Mouse (Mus musculus): ENCODE results near the gene Sgms1. TPM values are rescaled to one million over a fixed set of nuclear protein-coding genes. Genes with fewer than 3 reads are reported as not detected.
"Not testable (repeated sequence)": the region's sequence is repeated elsewhere in the genome, so short reads cannot be mapped to it uniquely, and the experiment has no call there.

The Sgms1 gene
- polyA plus RNA-seq, 1 experiment = 14.6 TPM

DNA sequence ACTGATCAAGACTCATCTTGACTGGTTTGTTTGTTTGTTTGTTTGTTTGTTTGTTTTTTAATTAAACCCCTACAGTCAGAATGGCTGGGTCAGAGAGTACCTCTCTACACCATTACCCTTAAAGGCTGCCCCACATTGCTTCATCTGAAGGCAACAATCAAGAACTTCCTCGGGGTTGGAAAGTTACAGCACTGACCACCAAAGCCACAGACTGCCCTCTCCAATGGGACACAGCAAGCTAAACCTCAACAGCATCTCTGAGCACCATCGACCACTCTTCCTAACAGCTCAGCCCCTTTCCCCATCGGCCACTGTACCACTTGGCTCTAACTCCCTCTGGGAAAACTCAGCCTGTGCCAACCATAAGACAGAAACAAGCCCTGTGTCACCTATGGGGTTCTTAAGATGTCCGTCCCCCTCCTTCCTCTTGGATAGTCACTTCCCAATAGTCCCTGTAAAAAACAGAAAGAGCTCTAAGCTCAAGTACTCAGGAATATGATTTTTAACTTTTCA, 14.0 kb downstream of the Sgms1 start:
- H3K4me3 ChIP-seq (ENCODE audit: insufficient read depth, low read depth, low read length) = no peak overlapping the region
- peaks cover 41% of the 10 kb centered on the region for H3K4me1 ChIP-seq (ENCODE audit: control insufficient read depth, insufficient read depth, insufficient read length, low read length)
- no peak overlapping the region for H3K27ac ChIP-seq (replicated peaks; ENCODE audit: low read depth, low read length)

DNA sequence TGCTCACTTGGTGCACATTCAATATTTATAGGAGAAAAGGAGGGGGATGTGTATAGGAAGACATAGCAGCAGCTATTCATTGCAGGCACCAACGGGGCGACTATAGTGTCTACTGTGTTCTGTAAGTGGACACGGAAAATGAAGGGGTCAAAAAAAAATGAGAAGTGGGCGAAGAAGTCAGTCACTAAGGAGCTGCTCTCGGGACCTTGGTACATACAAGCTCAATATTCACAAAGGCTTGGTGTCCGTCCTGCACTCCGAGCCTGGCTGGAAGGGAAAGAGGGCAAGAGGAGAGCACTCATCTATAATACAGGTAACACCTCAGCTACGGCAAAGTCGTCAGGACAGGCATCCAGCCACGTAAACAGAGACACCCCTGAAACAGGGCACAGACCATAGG, 14.8 kb downstream of the Sgms1 start:
- H3K4me1 ChIP-seq (ENCODE audit: control insufficient read depth, insufficient read depth, insufficient read length, low read length) = peaks cover 41% of the 10 kb centered on the region
- H3K4me3 ChIP-seq (ENCODE audit: insufficient read depth, low read depth, low read length) = no peak overlapping the region
- H3K27ac ChIP-seq (replicated peaks; ENCODE audit: low read depth, low read length) = 0 out of 2 replicates have a peak overlapping the region, but pooled peaks have one; percentile 2

DNA sequence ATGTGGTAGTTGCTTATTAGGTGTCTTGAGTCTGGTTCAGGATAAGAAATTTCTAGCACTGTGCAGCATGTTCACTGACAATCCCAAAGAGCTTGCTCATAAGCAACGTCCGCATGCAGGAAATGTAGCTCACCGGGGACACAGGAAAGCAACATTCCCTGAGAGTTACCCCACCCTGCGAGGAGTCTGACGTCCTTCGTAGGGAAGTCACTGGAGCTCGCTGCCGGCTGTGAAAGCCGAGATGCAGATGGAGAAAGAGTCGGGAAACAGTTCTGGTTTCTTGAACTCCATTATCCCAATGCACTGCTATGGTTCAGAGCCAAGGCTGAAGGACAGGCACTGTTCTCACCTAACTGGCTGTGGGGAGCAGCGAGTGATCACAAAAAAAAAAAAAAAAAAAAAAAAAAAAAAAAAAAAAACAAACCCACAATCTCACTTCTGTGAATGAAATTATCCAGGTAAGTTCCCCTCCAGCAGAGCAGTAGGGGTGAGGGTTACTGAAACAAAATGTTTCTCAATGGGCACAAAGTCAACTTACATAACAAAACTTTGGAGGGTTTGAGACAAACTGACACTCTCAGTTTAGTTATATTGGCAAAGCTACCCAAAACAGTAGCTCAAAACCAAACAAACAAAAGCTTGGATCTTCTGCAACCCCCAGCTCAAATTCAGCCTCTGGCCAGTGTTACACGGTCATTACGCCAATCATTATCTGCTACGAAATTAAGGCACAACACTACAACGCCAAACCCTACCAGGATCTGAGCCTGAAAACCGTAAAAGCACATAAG, 15.5 kb downstream of the Sgms1 start:
- peaks cover 34% of the 10 kb centered on the region for H3K4me1 ChIP-seq (ENCODE audit: control insufficient read depth, insufficient read depth, insufficient read length, low read length)
- no peak overlapping the region for H3K4me3 ChIP-seq (ENCODE audit: insufficient read depth, low read depth, low read length)
- peak overlapping the region; percentile 40 for H3K27ac ChIP-seq (replicated peaks; ENCODE audit: low read depth, low read length)

DNA sequence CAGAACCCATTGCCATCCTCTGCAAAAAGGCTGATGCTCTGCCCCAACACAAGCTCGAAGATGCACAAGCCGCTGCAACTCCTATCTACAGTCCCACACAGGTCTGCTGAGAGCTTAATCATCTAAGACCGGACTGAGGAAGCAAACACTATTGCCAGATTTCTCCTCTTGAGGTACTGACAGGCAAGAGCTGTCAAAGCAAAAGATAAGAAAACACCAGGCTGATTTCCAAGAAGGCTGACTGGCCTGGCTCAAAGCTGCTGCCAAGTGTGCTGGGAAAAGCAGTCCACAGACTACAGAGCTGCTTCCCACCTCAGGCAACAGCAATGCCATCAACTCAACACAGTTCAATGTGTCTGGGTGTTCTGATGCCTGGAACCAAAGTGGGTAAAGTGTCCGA, 17.1 kb downstream of the Sgms1 start:
- Histone ChIP-seq H3K4me3 (ENCODE audit: insufficient read depth, low read depth, low read length) (no peak overlapping the region), H3K27ac (replicated peaks; ENCODE audit: low read depth, low read length) (no peak overlapping the region), H3K4me1 (ENCODE audit: control insufficient read depth, insufficient read depth, insufficient read length, low read length) (peaks cover 21% of the 10 kb centered on the region)

DNA sequence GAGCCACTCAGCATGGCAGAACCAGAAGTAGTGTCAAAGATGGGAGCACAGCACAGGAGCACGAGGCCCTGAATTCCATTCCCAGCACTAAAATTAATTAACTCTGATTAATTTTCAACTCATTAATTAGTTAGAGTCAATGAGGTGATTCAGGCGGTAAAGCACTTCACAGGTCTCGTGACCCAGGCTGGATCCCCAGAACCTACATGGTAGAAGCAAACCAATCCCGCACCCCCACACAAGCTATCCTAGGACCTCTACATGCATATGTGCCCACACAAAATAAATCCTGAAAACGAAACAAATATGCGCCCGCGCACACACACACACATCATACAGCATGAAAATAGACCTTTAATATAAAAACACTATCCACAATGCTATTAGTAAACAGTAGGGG, 22.2 kb downstream of the Sgms1 start:
- Histone ChIP-seq H3K4me1 (ENCODE audit: control insufficient read depth, insufficient read depth, insufficient read length, low read length) (peaks cover 5% of the 10 kb centered on the region; the same call in 1 of the 2 replicates), H3K27ac (replicated peaks; ENCODE audit: low read depth, low read length) (no peak overlapping the region), H3K4me3 (ENCODE audit: insufficient read depth, low read depth, low read length) (no peak overlapping the region)

DNA sequence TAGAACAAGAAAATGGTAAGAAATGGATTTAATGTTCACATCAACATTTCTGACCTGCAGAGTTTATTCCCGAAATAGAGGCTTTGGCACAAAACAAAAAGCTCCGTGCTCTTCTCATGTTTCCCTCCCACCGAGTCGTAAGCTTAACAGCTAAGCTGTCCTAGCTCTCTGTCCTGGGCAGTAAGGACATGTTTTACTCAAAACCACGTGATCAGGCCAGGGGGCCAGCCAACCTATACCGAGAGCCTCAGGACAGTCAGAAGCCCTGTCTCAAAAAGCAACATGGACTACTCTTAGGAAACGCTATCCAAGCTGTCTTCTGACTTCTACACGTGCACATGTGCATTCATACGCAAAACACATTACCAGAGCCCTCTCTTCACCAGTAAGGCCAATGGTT, 23.1 kb downstream of the Sgms1 start:
- Histone ChIP-seq H3K4me3 (ENCODE audit: insufficient read depth, low read depth, low read length) (no peak overlapping the region), H3K4me1 (ENCODE audit: control insufficient read depth, insufficient read depth, insufficient read length, low read length) (peaks cover 4% of the 10 kb centered on the region; the same call in 1 of the 2 replicates), H3K27ac (replicated peaks; ENCODE audit: low read depth, low read length) (no peak overlapping the region)

DNA sequence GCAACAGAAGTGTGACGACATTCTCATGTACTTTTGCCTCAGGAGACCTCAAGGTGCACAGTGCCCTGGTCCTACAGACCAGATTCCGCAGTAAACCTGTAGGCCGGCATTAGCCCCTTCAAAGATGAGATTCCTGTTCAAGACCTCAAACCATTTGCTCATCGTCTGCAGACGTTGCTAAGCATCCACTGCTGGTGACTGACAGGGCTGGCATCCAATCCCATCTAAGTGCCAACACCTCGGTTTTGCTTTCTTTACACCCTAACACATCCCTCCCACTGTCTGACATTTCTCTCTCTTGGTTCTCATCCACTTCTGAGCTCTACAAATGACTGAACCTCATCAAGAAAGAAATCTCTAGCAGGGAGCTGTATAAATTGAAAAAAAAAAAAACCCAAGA, 24.4 kb downstream of the Sgms1 start:
- Histone ChIP-seq H3K4me3 (ENCODE audit: insufficient read depth, low read depth, low read length) (no peak overlapping the region), H3K4me1 (ENCODE audit: control insufficient read depth, insufficient read depth, insufficient read length, low read length) (peaks cover 4% of the 10 kb centered on the region; the same call in 1 of the 2 replicates), H3K27ac (replicated peaks; ENCODE audit: low read depth, low read length) (no peak overlapping the region)

DNA sequence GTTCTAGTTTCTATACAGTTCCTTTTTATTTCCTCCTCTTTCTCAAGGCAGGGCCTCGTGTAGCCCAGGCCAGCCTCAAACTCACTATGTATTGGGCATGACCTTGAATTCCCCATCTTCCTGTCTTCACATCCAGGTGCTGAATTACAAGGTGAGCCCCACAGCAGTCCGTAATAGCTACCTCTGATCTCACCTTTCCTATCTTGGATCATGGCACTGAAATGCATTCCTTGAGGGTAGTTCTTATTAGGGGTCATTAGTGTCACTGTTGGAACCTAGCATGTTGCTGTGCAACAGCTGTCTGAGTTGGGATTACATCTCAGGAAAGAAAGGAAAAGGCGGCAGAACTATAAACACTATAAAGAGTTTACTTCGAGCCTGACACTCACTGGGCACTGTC, 25.9 kb downstream of the Sgms1 start:
- H3K4me3 ChIP-seq (ENCODE audit: insufficient read depth, low read depth, low read length) = no peak overlapping the region
- peaks cover 4% of the 10 kb centered on the region for H3K4me1 ChIP-seq (ENCODE audit: control insufficient read depth, insufficient read depth, insufficient read length, low read length)
- no peak overlapping the region for H3K27ac ChIP-seq (replicated peaks; ENCODE audit: low read depth, low read length)

DNA sequence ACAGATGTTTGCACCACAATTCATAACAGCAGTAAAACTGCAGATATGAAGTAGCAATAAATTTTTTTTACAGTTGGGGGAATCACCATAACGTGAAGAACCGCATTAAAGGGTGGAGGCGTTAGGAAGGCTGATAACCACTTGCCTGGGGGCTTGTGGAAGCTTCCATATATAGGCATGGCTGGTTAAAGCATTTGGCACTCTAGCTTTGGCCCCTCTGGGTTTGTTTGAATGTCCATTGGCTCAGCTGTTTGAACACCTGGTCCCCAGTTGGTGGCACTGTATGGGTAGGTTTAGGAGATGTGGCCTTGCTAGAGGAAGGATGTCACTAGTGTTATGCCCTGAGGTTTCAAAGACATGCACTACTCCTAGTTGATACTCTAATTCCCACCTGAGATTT, 27.0 kb downstream of the Sgms1 start:
- H3K27ac ChIP-seq (replicated peaks; ENCODE audit: low read depth, low read length) = no peak overlapping the region
- H3K4me1 ChIP-seq (ENCODE audit: control insufficient read depth, insufficient read depth, insufficient read length, low read length) = peaks cover 4% of the 10 kb centered on the region
- no peak overlapping the region for H3K4me3 ChIP-seq (ENCODE audit: insufficient read depth, low read depth, low read length)

DNA sequence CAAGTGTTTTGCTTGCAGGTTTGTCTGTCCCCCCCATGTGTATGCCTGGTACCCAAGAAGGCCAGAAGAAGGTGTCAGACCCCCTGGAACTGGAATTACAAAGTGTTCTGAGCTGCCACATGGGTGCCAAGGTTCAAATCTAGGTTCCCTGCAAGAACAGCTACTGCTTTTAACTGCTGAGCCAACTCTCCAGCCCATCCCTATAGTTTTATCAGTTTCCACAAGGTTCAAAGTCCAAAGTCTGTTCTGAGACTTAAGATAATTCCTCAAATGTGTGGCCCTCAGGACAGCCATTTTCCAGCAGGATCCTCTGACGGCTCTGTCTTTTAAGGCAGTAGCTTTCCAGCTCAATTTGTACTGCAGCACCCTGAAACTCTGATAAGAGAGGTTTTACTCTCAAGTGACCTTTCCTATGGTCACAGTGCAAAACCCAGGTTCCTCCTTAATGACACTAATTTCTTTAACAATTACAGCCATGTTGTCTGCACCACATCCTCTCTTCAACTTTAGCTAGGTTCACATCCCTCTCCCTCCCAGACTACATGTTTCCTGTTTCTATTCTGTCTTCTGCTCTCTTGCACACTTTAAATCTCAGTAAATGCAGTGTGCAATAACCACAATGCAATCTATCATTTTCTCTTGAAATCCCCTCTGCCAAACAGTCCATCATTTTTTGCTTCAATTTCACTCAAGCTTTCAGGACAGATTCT, 28.4 kb downstream of the Sgms1 start:
- Histone ChIP-seq H3K4me1 (ENCODE audit: control insufficient read depth, insufficient read depth, insufficient read length, low read length) (peaks cover 2% of the 10 kb centered on the region), H3K4me3 (ENCODE audit: insufficient read depth, low read depth, low read length) (no peak overlapping the region), H3K27ac (replicated peaks; ENCODE audit: low read depth, low read length) (no peak overlapping the region)

DNA sequence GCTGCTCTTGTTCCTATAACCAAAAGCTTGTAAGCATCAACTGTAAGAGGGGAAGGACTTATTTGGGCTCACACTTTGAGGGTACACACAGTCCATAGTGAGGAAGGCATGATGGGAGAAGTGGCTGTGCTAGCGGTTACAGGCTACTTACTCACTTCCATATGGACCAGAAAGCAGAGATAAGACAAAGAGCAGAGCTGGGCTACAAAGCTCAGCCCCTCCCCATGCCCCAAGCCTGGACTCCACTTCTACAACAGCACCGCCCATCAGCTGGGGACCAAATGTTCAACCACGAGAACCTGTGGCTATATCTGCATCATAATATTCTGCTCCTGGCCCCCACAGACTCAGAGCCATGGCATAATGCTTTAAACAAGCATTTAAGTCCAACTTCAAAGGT, 29.0 kb downstream of the Sgms1 start:
- H3K4me3 ChIP-seq (ENCODE audit: insufficient read depth, low read depth, low read length) = no peak overlapping the region
- no peak overlapping the region for H3K27ac ChIP-seq (replicated peaks; ENCODE audit: low read depth, low read length)
- peaks cover 2% of the 10 kb centered on the region for H3K4me1 ChIP-seq (ENCODE audit: control insufficient read depth, insufficient read depth, insufficient read length, low read length)

DNA sequence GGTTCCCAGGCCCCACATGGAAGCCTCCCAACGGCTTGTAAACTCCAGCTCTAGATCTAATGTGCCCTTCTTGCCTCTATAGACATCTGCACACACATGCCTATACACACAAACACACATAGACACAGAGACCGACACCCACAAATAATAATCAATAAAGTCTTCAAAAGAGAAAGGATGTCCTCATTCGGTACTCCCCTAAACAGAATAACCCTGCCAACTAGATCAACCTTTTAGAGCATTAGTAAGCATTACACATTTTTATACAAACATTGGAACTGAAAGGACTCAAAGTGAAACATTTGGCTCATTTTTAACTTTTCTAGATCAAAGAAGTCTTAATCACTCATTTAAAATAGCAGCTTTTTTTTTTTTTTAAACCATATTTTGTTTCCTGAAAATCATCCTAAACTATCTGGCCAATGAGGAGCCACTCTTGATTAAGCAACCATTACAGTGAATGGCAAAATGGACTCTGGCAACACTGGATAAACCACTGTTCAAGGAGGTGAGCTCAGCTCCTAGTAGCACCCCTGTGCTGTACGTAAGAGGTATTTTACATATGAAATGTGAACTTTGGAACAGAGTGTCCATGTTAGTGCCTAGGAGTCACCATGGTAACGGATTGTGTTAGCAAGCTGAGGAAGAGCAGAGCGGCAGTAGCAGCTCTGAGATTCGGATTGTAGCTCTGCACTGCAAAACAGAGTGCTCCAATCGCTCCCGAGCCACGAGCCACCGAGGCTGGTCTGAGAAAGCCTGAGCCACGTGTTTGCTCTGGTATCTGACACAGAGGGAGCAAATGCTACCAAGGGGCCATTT, 30.6 kb downstream of the Sgms1 start:
- peaks cover 2% of the 10 kb centered on the region for H3K4me1 ChIP-seq (ENCODE audit: control insufficient read depth, insufficient read depth, insufficient read length, low read length)
- no peak overlapping the region for H3K27ac ChIP-seq (replicated peaks; ENCODE audit: low read depth, low read length)

DNA sequence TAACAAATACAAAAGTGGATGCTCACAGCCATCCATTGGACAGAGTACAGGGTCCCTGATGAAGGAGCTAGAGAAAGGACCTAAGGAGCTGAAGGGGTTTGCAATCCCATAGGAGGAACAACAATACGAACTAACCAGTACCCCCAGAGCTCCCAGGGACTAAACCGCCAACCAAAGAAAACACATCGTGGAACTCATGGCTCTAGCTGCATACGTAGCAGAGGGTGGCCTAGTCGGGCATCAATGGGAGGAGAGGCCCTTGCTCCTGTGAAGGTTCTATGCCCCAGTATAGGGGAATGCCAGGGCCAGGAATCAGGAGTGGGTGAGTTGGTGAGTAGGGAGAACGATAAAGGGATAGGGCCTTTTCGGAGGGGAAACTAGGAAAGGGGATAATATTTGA, 31.5 kb downstream of the Sgms1 start:
- H3K4me3 ChIP-seq (ENCODE audit: insufficient read depth, low read depth, low read length); H3K27ac ChIP-seq (replicated peaks; ENCODE audit: low read depth, low read length); H3K4me1 ChIP-seq (ENCODE audit: control insufficient read depth, insufficient read depth, insufficient read length, low read length): not testable (repeated sequence)

More for the DNA sequence above, 30.6 kb downstream of the Sgms1 start:
- H3K4me3 ChIP-seq (ENCODE audit: insufficient read depth, low read depth, low read length) = no peak overlapping the region

DNA sequence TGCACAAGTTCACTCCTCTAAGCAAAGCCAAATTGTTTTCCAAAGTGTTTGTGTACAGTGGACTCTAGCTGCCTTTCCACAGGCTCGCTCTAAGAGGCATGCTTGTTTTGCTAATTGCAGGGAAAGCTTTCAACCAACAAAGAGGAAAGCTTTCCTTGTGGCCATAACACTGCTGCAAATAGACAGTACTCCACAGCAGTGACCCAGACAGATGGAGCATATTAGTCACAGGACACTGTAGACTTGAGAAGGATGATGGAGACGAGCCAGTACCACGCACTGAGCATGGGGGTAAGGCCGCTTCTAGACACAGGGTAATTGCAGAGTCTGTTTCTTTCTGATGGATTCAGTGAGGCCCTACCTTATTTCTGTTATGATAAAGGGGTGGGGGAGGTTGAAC, 33.3 kb downstream of the Sgms1 start:
- H3K27ac ChIP-seq (replicated peaks; ENCODE audit: low read depth, low read length) = no peak overlapping the region
- no peak overlapping the region for H3K4me3 ChIP-seq (ENCODE audit: insufficient read depth, low read depth, low read length)
- no peaks in the 10 kb centered on the region; the same call in 1 of the 2 replicates for H3K4me1 ChIP-seq (ENCODE audit: control insufficient read depth, insufficient read depth, insufficient read length, low read length)

DNA sequence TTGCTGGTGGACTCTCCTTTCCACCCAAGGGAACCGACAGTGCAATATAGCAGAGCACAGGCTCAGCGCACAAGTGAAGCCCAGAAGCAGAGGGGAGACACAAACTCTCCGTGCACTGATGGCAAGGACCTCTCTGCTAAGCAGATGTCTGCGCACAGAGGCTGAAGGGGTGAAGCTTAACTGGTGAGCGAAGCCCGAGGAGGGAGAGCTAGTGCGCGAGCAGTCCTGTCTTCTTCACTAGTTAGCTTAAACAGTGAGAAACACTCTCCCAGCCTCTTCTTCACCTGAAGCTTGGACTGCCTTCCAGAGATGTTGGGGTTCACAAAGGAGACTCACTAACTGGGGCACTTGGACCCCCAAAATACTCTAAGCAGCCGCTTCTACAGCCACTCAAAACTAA, 36.1 kb downstream of the Sgms1 start:
- H3K4me3 ChIP-seq (ENCODE audit: insufficient read depth, low read depth, low read length) = no peak overlapping the region
- H3K4me1 ChIP-seq (ENCODE audit: control insufficient read depth, insufficient read depth, insufficient read length, low read length) = no peaks in the 10 kb centered on the region
- no peak overlapping the region for H3K27ac ChIP-seq (replicated peaks; ENCODE audit: low read depth, low read length)

Data from brown adipose tissue, adult 24 weeks (tissue).